14 mouse cellular contexts compared by ENCODE assay signal in genomic region chr10:76874398-76874797, GRCm38 (mm10).
DNase-seq lines count a peak whose midpoint lies in the region; ATAC-seq and TF ChIP-seq lines count a peak whose summit lies in the region.
"Had no signal": no experiment of that assay in that cellular context is flagged by ENCODE, and none has a peak within 500 bp of the region (broad histone marks: within the 10 kb centered on the region; RNA-seq: fewer than 3 reads in every experiment).

No protein-coding gene starts in this region.

- peaks cover 13% of the 10 kb centered on the region for H3K4me1 ChIP-seq in hindbrain, embryonic 13.5 days (replicated peaks)
- no peaks in the 10 kb centered on the region for H3K4me1 ChIP-seq in hindbrain, embryonic 11.5 days (replicated peaks; ENCODE audit: control insufficient read depth, insufficient read depth, low read length)

- no peak overlapping the region for H3K9ac ChIP-seq in hindbrain, embryonic 13.5 days
- H3K9ac ChIP-seq in hindbrain, embryonic 11.5 days (ENCODE audit: low read depth, low read length) = no peak overlapping the region
- H3K9ac ChIP-seq: heart, embryonic 13.5 days; midbrain, embryonic 12.5 days had no signal

- DNase-seq in hindbrain, embryonic 11.5 days (ENCODE audit: low spot score) = no peak
- no peak for DNase-seq in left cerebral cortex, adult 2 months (ENCODE audit: extremely low spot score in 1 of 2, low spot score in 2 of 2)
- no peak for DNase-seq in left cerebral cortex, postnatal 36 days (ENCODE audit: low spot score in 2 of 2)
- peak; percentile 36 for DNase-seq in urinary bladder, adult 2 months (ENCODE audit: low spot score)
- DNase-seq in urinary bladder, postnatal 4 days (ENCODE audit: low spot score in 2 of 2) = no peak
- DNase-seq in urinary bladder, postnatal 36 days (ENCODE audit: low spot score in 2 of 2) = peak; percentile 25 to 29
- DNase-seq in ovary, adult 18-20 months (ENCODE audit: low spot score) = no peak
- DNase-seq: kidney, adult 9 months; thymus, postnatal 25 days had no signal

- H3K36me3 ChIP-seq in hindbrain, embryonic 13.5 days = no peaks in the 10 kb centered on the region
- H3K36me3 ChIP-seq in hindbrain, embryonic 11.5 days (ENCODE audit: control insufficient read depth, insufficient read depth, low read length) = no peaks in the 10 kb centered on the region
- H3K36me3 ChIP-seq: forebrain, embryonic 10.5 days; heart, embryonic 13.5 days; midbrain, embryonic 12.5 days had no signal

- TF ChIP-seq CTCF in left cerebral cortex, adult 2 months (IDR thresholded peaks at IDR 0.05) = no peak

- intact Hi-C loops in left cerebral cortex, adult 2 months (cut with DNase I) = no loop called here
- intact Hi-C loops in left cerebral cortex, postnatal 36 days (cut with DNase I) = no loop called here

- no peak overlapping the region for H3K4me2 ChIP-seq in hindbrain, embryonic 13.5 days
- H3K4me2 ChIP-seq in hindbrain, embryonic 11.5 days (replicated peaks; ENCODE audit: low read depth, low read length) = no peak overlapping the region
- H3K4me2 ChIP-seq: heart, embryonic 13.5 days; midbrain, embryonic 12.5 days had no signal

- H3K4me3 ChIP-seq in hindbrain, embryonic 13.5 days = no peak overlapping the region
- H3K4me3 ChIP-seq in hindbrain, embryonic 11.5 days (ENCODE audit: low read depth, low read length) = no peak overlapping the region
- no peak overlapping the region for H3K4me3 ChIP-seq in left cerebral cortex, adult 2 months
- H3K4me3 ChIP-seq: forebrain, embryonic 10.5 days; gastrocnemius, adult 2 months; heart, embryonic 13.5 days; midbrain, embryonic 12.5 days had no signal

- 100% methylated on average over 1 of the region's 1 CpGs for WGBS in hindbrain, embryonic 13.5 days
- WGBS in hindbrain, embryonic 11.5 days = 93% methylated on average over 1 of the region's 1 CpGs

- no peaks in the 10 kb centered on the region for H3K27me3 ChIP-seq in hindbrain, embryonic 13.5 days
- no peaks in the 10 kb centered on the region for H3K27me3 ChIP-seq in hindbrain, embryonic 11.5 days (ENCODE audit: control insufficient read depth, insufficient read depth, low read length)
- H3K27me3 ChIP-seq: heart, embryonic 13.5 days; midbrain, embryonic 12.5 days had no signal

- no peaks in the 10 kb centered on the region for H3K9me3 ChIP-seq in hindbrain, embryonic 13.5 days
- H3K9me3 ChIP-seq in hindbrain, embryonic 11.5 days (ENCODE audit: control insufficient read depth, low read length) = no peaks in the 10 kb centered on the region
- H3K9me3 ChIP-seq: forebrain, embryonic 10.5 days; heart, embryonic 13.5 days; midbrain, embryonic 12.5 days had no signal

- ATAC-seq in hindbrain, embryonic 13.5 days (ENCODE audit: low FRiP score) = no peak
- no peak for ATAC-seq in hindbrain, embryonic 11.5 days (ENCODE audit: low FRiP score)

- H3K27ac ChIP-seq in hindbrain, embryonic 13.5 days = peak overlapping the region; percentile 52
- H3K27ac ChIP-seq in hindbrain, embryonic 11.5 days (ENCODE audit: low read depth, low read length) = no peak overlapping the region
- H3K27ac ChIP-seq in left cerebral cortex, adult 2 months = peak overlapping the region; percentile 36; the same call in 1 of the 2 replicates
- H3K27ac ChIP-seq: forebrain, embryonic 10.5 days; gastrocnemius, adult 2 months; heart, embryonic 13.5 days; midbrain, embryonic 12.5 days had no signal

Comparison
In these comparisons a context has a peak if more than half of its experiments do, and no peak if none do; other contexts are left out.
1. DNase-seq: peak in urinary bladder, adult 2 months (single experiment) and urinary bladder, postnatal 36 days (2 of 2); none in hindbrain, embryonic 11.5 days (single experiment), left cerebral cortex, adult 2 months (0 of 2), left cerebral cortex, postnatal 36 days (0 of 2), urinary bladder, postnatal 4 days (0 of 2) and ovary, adult 18-20 months (single experiment).